Mouse (Mus musculus): ENCODE results near the gene Cyb561d2. TPM values are rescaled to one million over a fixed set of nuclear protein-coding genes. Genes with fewer than 3 reads are reported as not detected.
"Not testable (repeated sequence)": the region's sequence is repeated elsewhere in the genome, so short reads cannot be mapped to it uniquely, and the experiment has no call there.

Cyb561d2 gene
- polyA plus RNA-seq, 1 experiment = 18.8 TPM

GRCm38 (mm10) chr9:107566855-107567254 lies 24.9 kb upstream of the Cyb561d2 start:
- H3ac ChIP-seq (ENCODE audit: control insufficient read depth, insufficient read length) = no peak overlapping the region
- no peak for TF ChIP-seq SRF (IDR thresholded peaks at IDR 0.05; ENCODE audit: control insufficient read depth, insufficient read length, low read depth)
- no peak for TF ChIP-seq TCF12 (IDR thresholded peaks at IDR 0.05; ENCODE audit: insufficient read depth, poor library complexity, severe bottlenecking)
- no peak for TF ChIP-seq E2F4 (IDR thresholded peaks at IDR 0.05; ENCODE audit: insufficient read depth)
- no peak for TF ChIP-seq MYOD1 (IDR thresholded peaks at IDR 0.05; ENCODE audit: control insufficient read depth in 1 of 3, insufficient read length in 2 of 3, low read depth in 2 of 3)
- TF ChIP-seq CEBPB (IDR thresholded peaks at IDR 0.05; ENCODE audit: insufficient read depth, poor library complexity, severe bottlenecking) = no peak
- no peak for TF ChIP-seq REST (IDR thresholded peaks at IDR 0.05; ENCODE audit: insufficient read depth, insufficient read length)
- no peak for TF ChIP-seq MAX (IDR thresholded peaks at IDR 0.05; ENCODE audit: low read depth)
- no peak for TF ChIP-seq USF1 (IDR thresholded peaks at IDR 0.05; ENCODE audit: low read depth)
- TF ChIP-seq POLR2AphosphoS2 (IDR thresholded peaks at IDR 0.05; ENCODE audit: insufficient read length, low read depth) = no peak
- TF ChIP-seq POLR2A (IDR thresholded peaks at IDR 0.05; ENCODE audit: insufficient read length, low read depth) = no peak
- no peak for TF ChIP-seq TCF3 (IDR thresholded peaks at IDR 0.05; ENCODE audit: insufficient read length, low read depth)
- TF ChIP-seq MYOG (IDR thresholded peaks at IDR 0.05; ENCODE audit: control insufficient read depth in 1 of 3, insufficient read depth in 1 of 3, insufficient read length in 2 of 3, low read depth in 2 of 3) = no peak
- H3K4me2 ChIP-seq (ENCODE audit: low read depth) = no peak overlapping the region
- H3K79me2 ChIP-seq (ENCODE audit: control insufficient read depth, insufficient read depth) = peaks cover 20% of the 10 kb centered on the region
- no peaks in the 10 kb centered on the region for H3K27me3 ChIP-seq (ENCODE audit: control insufficient read depth, insufficient read depth, insufficient read length)
- peaks cover under 1% of the 10 kb centered on the region for H3K36me3 ChIP-seq (ENCODE audit: control insufficient read depth, insufficient read depth)
- no peak overlapping the region for H3K4me3 ChIP-seq

GRCm38 (mm10) chr9:107566041-107566709 lies 24.2 kb upstream of the Cyb561d2 start:
- Histone ChIP-seq H3K4me2 (ENCODE audit: low read depth) (no peak overlapping the region), H3K4me3 (no peak overlapping the region), H3K79me2 (ENCODE audit: control insufficient read depth, insufficient read depth) (peaks cover 20% of the 10 kb centered on the region), H3ac (ENCODE audit: control insufficient read depth, insufficient read length) (no peak overlapping the region), H3K36me3 (ENCODE audit: control insufficient read depth, insufficient read depth) (peaks cover 8% of the 10 kb centered on the region), H3K27me3 (ENCODE audit: control insufficient read depth, insufficient read depth, insufficient read length) (no peaks in the 10 kb centered on the region)
- TF ChIP-seq TCF3 (IDR thresholded peaks at IDR 0.05; ENCODE audit: insufficient read length, low read depth) = no peak
- TF ChIP-seq MYOD1 (IDR thresholded peaks at IDR 0.05; ENCODE audit: control insufficient read depth in 1 of 3, insufficient read length in 2 of 3, low read depth in 2 of 3) = peak in 1 of 3 experiments; percentile 24
- no peak for TF ChIP-seq CEBPB (IDR thresholded peaks at IDR 0.05; ENCODE audit: insufficient read depth, poor library complexity, severe bottlenecking)
- TF ChIP-seq POLR2AphosphoS2 (IDR thresholded peaks at IDR 0.05; ENCODE audit: insufficient read length, low read depth) = peak; percentile 16
- no peak for TF ChIP-seq MAX (IDR thresholded peaks at IDR 0.05; ENCODE audit: low read depth)
- no peak for TF ChIP-seq E2F4 (IDR thresholded peaks at IDR 0.05; ENCODE audit: insufficient read depth)
- no peak for TF ChIP-seq USF1 (IDR thresholded peaks at IDR 0.05; ENCODE audit: low read depth)
- no peak for TF ChIP-seq SRF (IDR thresholded peaks at IDR 0.05; ENCODE audit: control insufficient read depth, insufficient read length, low read depth)

GRCm38 (mm10) chr9:107565556-107565955 lies 23.6 kb upstream of the Cyb561d2 start:
- Histone ChIP-seq H3K79me2 (ENCODE audit: control insufficient read depth, insufficient read depth) (peaks cover 20% of the 10 kb centered on the region), H3K36me3 (ENCODE audit: control insufficient read depth, insufficient read depth) (peaks cover 14% of the 10 kb centered on the region)
- not testable (repeated sequence) for H3K4me2 ChIP-seq (ENCODE audit: low read depth); H3K27me3 ChIP-seq (ENCODE audit: control insufficient read depth, insufficient read depth, insufficient read length); H3ac ChIP-seq (ENCODE audit: control insufficient read depth, insufficient read length); H3K4me3 ChIP-seq

GRCm38 (mm10) chr9:107563029-107563581 lies 21.1 kb upstream of the Cyb561d2 start, which contains the start of gene Tusc2:
Gene Tusc2 (plus strand): TSS chr9:107563255.
- Histone ChIP-seq H3K79me2 (ENCODE audit: control insufficient read depth, insufficient read depth) (peaks cover 14% of the 10 kb centered on the region), H3K36me3 (ENCODE audit: control insufficient read depth, insufficient read depth) (peaks cover 38% of the 10 kb centered on the region), H3K27me3 (ENCODE audit: control insufficient read depth, insufficient read depth, insufficient read length) (no peaks in the 10 kb centered on the region), H3ac (ENCODE audit: control insufficient read depth, insufficient read length) (peak within 1 kb of the TSS; percentile 43), H3K4me2 (ENCODE audit: low read depth) (peak within 1 kb of the TSS; percentile 80), H3K4me3 (peak within 1 kb of the TSS; percentile 41)
- TF ChIP-seq POLR2A (IDR thresholded peaks at IDR 0.05; ENCODE audit: insufficient read length, low read depth) (peak; percentile 70), POLR2AphosphoS2 (IDR thresholded peaks at IDR 0.05; ENCODE audit: insufficient read length, low read depth) (peak; percentile 100), CEBPB (IDR thresholded peaks at IDR 0.05; ENCODE audit: insufficient read depth, poor library complexity, severe bottlenecking) (no peak), MYOG (IDR thresholded peaks at IDR 0.05; ENCODE audit: control insufficient read depth in 1 of 3, insufficient read depth in 1 of 3, insufficient read length in 2 of 3, low read depth in 2 of 3) (peak in 1 of 3 experiments; percentile 41)

- peak overlapping the region; percentile 48 for H3K4me2 ChIP-seq (ENCODE audit: low read depth)
- no peak overlapping the region for H3ac ChIP-seq (ENCODE audit: control insufficient read depth, insufficient read length)
- peaks cover 43% of the 10 kb centered on the region for H3K36me3 ChIP-seq (ENCODE audit: control insufficient read depth, insufficient read depth)
- H3K27me3 ChIP-seq (ENCODE audit: control insufficient read depth, insufficient read depth, insufficient read length) = no peaks in the 10 kb centered on the region
- no peak for TF ChIP-seq POLR2A (IDR thresholded peaks at IDR 0.05; ENCODE audit: insufficient read length, low read depth)
- no peak for TF ChIP-seq USF1 (IDR thresholded peaks at IDR 0.05; ENCODE audit: low read depth)
- no peak for TF ChIP-seq MAX (IDR thresholded peaks at IDR 0.05; ENCODE audit: low read depth)
- no peak for TF ChIP-seq MYOD1 (IDR thresholded peaks at IDR 0.05; ENCODE audit: control insufficient read depth in 1 of 3, insufficient read length in 2 of 3, low read depth in 2 of 3)
- TF ChIP-seq REST (IDR thresholded peaks at IDR 0.05; ENCODE audit: insufficient read depth, insufficient read length) = no peak
- peaks cover 52% of the 10 kb centered on the region for H3K79me2 ChIP-seq (ENCODE audit: control insufficient read depth, insufficient read depth)
- H3K4me3 ChIP-seq = peak overlapping the region; percentile 96
Observed at GRCm38 (mm10) chr9:107556346-107556745, 14.4 kb upstream of the Cyb561d2 start.
